Comparison of ENCODE assay signal across 22 mouse cellular contexts in the genomic region with DNA sequence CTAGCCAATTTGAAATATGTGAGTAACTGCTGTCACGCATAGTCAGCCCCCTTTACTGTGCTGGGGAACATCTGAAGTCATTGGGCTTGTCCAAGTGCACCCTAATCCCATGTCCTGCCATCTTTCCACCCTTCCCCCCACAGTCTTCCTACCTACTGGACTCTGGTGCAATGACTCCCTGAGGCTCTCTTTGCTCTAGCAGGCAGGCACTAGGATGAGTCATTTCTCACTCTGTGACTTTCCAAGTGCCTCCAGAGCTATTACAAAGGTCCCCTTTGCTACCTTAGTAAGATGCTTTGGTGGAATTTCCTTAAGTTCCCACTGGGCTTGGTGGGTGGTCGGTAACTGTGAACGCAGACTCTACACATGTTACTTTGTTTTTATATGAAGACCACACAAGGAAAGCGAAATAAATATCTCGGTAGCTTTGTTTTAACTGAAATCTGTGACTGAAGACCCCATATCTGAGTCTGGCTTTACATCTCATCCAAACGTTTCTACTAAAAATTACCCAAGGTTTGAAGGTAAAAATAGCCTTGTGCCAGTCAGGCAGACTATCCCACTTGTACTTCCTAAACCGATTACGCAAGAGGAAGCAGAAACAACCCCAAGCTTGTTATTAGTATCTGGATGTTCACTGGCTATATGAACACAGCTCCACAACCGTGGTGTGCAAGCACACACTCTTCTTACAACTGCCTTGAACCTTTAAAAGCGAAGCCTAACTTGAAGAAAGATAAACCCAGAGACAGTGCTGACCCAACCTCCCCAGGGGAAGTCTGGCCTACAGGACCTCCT.
A peak's percentile ranks its signal among the peaks of the same experiment; 100 is the strongest.
DNase-seq lines count a peak whose midpoint lies in the region; ATAC-seq and TF ChIP-seq lines count a peak whose summit lies in the region.
"Had no signal": no experiment of that assay in that cellular context is flagged by ENCODE, and none has a peak within 500 bp of the region (broad histone marks: within the 10 kb centered on the region; RNA-seq: fewer than 3 reads in every experiment).

No protein-coding gene starts in this region.

- intact Hi-C loops in left cerebral cortex, postnatal 14 days (cut with DNase I), result no loop called here

- ATAC-seq in lung, postnatal 0 days, result no peak
- ATAC-seq in inflammation-experienced regulatory T-cells, adult 6 months, result no peak
- ATAC-seq in cerebellum, adult (ENCODE audit: insufficient number of reproducible peaks, low FRiP score, low TSS enrichment), result no peak
- ATAC-seq: forebrain, embryonic 15.5 days; midbrain, embryonic 15.5 days had no signal

- no peak for TF ChIP-seq CTCF in lung, postnatal 0 days (IDR thresholded peaks at IDR 0.05)
- TF ChIP-seq CTCF in CH12.LX (conservative IDR thresholded peaks at IDR 0.05 in 1 of 2, IDR thresholded peaks at IDR 0.05 in 1 of 2; ENCODE audit: low read depth in 2 of 2, low read length in 2 of 2), result no peak

- no peak overlapping the region for H3K4me2 ChIP-seq in lung, postnatal 0 days (replicated peaks; ENCODE audit: low read depth, low read length)
- H3K4me2 ChIP-seq in CH12.LX (ENCODE audit: insufficient read depth, low read depth, poor library complexity, severe bottlenecking), result no peak overlapping the region
- H3K4me2 ChIP-seq: embryonic facial prominence, embryonic 12.5 days; forebrain, embryonic 15.5 days; lung, embryonic 15.5 days; midbrain, embryonic 15.5 days had no signal

- H3K9ac ChIP-seq in lung, postnatal 0 days (replicated peaks; ENCODE audit: low read depth), result no peak overlapping the region
- H3K9ac ChIP-seq in CH12.LX (ENCODE audit: insufficient read depth, low read depth), result no peak overlapping the region
- H3K9ac ChIP-seq: embryonic facial prominence, embryonic 12.5 days; forebrain, embryonic 15.5 days; liver, embryonic 14.5 days; lung, embryonic 15.5 days; midbrain, embryonic 15.5 days had no signal

- no peaks in the 10 kb centered on the region for H3K9me3 ChIP-seq in lung, postnatal 0 days (ENCODE audit: low read length)
- H3K9me3 ChIP-seq in CH12.LX (replicated peaks; ENCODE audit: low read length), result peaks cover 2% of the 10 kb centered on the region
- H3K9me3 ChIP-seq: embryonic facial prominence, embryonic 12.5 days; forebrain, embryonic 15.5 days; heart, embryonic 10.5 days; hindbrain, embryonic 10.5 days; lung, embryonic 15.5 days; midbrain, embryonic 15.5 days had no signal

- H3K36me3 ChIP-seq in lung, postnatal 0 days (ENCODE audit: insufficient read depth, low read length), result no peaks in the 10 kb centered on the region
- H3K36me3 ChIP-seq in CH12.LX (replicated peaks in 1 of 2; ENCODE audit: control insufficient read depth in 1 of 2, insufficient read depth in 1 of 2, low read length in 1 of 2), result peaks cover 0 to 57% of the 10 kb centered on the region in 2 experiments
- H3K36me3 ChIP-seq: embryonic facial prominence, embryonic 12.5 days; forebrain, embryonic 15.5 days; lung, embryonic 15.5 days; midbrain, embryonic 15.5 days had no signal

- TF ChIP-seq EP300 in lung, postnatal 0 days (IDR thresholded peaks at IDR 0.05), result no peak
- no peak for TF ChIP-seq EP300 in CH12.LX (IDR thresholded peaks at IDR 0.05; ENCODE audit: low read length)

- no peaks in the 10 kb centered on the region for H3K27me3 ChIP-seq in lung, postnatal 0 days (replicated peaks; ENCODE audit: insufficient read depth, low read length)
- no peaks in the 10 kb centered on the region for H3K27me3 ChIP-seq in CH12.LX (replicated peaks)
- H3K27me3 ChIP-seq: embryonic facial prominence, embryonic 12.5 days; forebrain, embryonic 15.5 days; lung, embryonic 15.5 days; midbrain, embryonic 15.5 days had no signal

- no peak overlapping the region for H3K27ac ChIP-seq in lung, postnatal 0 days (ENCODE audit: low read length)
- H3K27ac ChIP-seq in CH12.LX (ENCODE audit: insufficient read depth, low read depth), result no peak overlapping the region
- H3K27ac ChIP-seq: embryonic facial prominence, embryonic 12.5 days; forebrain, embryonic 15.5 days; heart, embryonic 10.5 days; hindbrain, embryonic 10.5 days; left cerebral cortex, adult 2 months; liver, embryonic 14.5 days; lung, embryonic 15.5 days; midbrain, embryonic 15.5 days; stomach, postnatal 0 days had no signal

- 69% methylated on average over 10 of the region's 10 CpGs for WGBS in lung, postnatal 0 days

- in situ Hi-C loops in CH12.LX (cut with MboI; ENCODE audit: low pct_ligation_motif_present, low pct_unique_long_range_greater_than_20kb, low sequenced_read_pairs), result no loop called here

- no peaks in the 10 kb centered on the region for H3K4me1 ChIP-seq in lung, postnatal 0 days (ENCODE audit: insufficient read depth, low read depth, low read length)
- H3K4me1 ChIP-seq in CH12.LX (ENCODE audit: control insufficient read depth in 1 of 2, insufficient read depth in 2 of 2), result peaks cover 0 to 13% of the 10 kb centered on the region in 2 experiments; a peak in 2 of 4 replicates

- TF ChIP-seq RAD21 in CH12.LX (IDR thresholded peaks at IDR 0.05; ENCODE audit: low read depth, low read length), result no peak

- no peaks in the 10 kb centered on the region for H3K79me2 ChIP-seq in CH12.LX (replicated peaks; ENCODE audit: control insufficient read depth, extremely low read depth, insufficient read depth, poor library complexity, severe bottlenecking)

- no peak for TF ChIP-seq POLR2A in CH12.LX (IDR thresholded peaks at IDR 0.05; ENCODE audit: low read depth, low read length)

- dilution Hi-C loops in CH12.LX (cut with MboI; ENCODE audit: extremely low pct_ligation_motif_present, extremely low pct_unique_long_range_greater_than_20kb, low sequenced_read_pairs), result no loop called here

- DNase-seq in lung, postnatal 0 days (ENCODE audit: low spot score), result peak; percentile 15
- no peak for DNase-seq in lung, postnatal 10 days
- DNase-seq in CH12.LX (ENCODE audit: extremely low read depth), result peak; percentile 34
- peak; percentile 61 for DNase-seq in fat pad, adult 2 months (ENCODE audit: extremely low read depth, low read depth, low spot score)
- no peak for DNase-seq in left cerebral cortex, postnatal 14 days (ENCODE audit: low spot score in 2 of 2)
- DNase-seq: adrenal gland, postnatal 10 days; cerebellum, adult 11 months; cerebellum, postnatal 14 days; kidney, adult 9 months; kidney, postnatal 25 days had no signal

- H3K4me3 ChIP-seq in lung, postnatal 0 days (ENCODE audit: low read depth, low read length), result no peak overlapping the region
- H3K4me3 ChIP-seq in CH12.LX (replicated peaks in 1 of 3; ENCODE audit: low read depth in 2 of 3, low read length in 2 of 3, poor library complexity in 1 of 3), result no peak overlapping the region
- H3K4me3 ChIP-seq: embryonic facial prominence, embryonic 12.5 days; forebrain, embryonic 15.5 days; heart, embryonic 10.5 days; hindbrain, embryonic 10.5 days; left cerebral cortex, adult 2 months; lung, embryonic 15.5 days; midbrain, embryonic 15.5 days; myocyte had no signal

TF ChIP-seq in CH12.LX, 34 proteins besides CTCF, POLR2A, EP300 and RAD21:
- TF ChIP-seq CHD2 (IDR thresholded peaks at IDR 0.05; ENCODE audit: low read length) (no peak), TCF12 (IDR thresholded peaks at IDR 0.05; ENCODE audit: low read depth, low read length) (no peak), ELF1 (IDR thresholded peaks at IDR 0.05; ENCODE audit: low read depth, low read length) (no peak), ETS1 (conservative IDR thresholded peaks at IDR 0.05; ENCODE audit: low read depth, low read length) (no peak), MXI1 (IDR thresholded peaks at IDR 0.05; ENCODE audit: low read depth, low read length) (no peak), USF1 (IDR thresholded peaks at IDR 0.05; ENCODE audit: low read depth, low read length) (no peak), POLR2AphosphoS2 (IDR thresholded peaks at IDR 0.05; ENCODE audit: low read depth, low read length) (no peak), SIN3A (IDR thresholded peaks at IDR 0.05; ENCODE audit: low read length) (no peak), HCFC1 (IDR thresholded peaks at IDR 0.05; ENCODE audit: low read depth, low read length) (no peak), BHLHE40 (IDR thresholded peaks at IDR 0.05; ENCODE audit: low read depth, low read length) (no peak), ZMIZ1 (IDR thresholded peaks at IDR 0.05; ENCODE audit: low read depth, low read length) (no peak), IRF4 (IDR thresholded peaks at IDR 0.05; ENCODE audit: low read depth, low read length) (no peak; the same call in 1 of the 2 replicates), USF2 (conservative IDR thresholded peaks at IDR 0.05; ENCODE audit: low read depth, low read length) (no peak), RCOR1 (conservative IDR thresholded peaks at IDR 0.05; ENCODE audit: low read depth, low read length) (no peak)

Comparison
In these comparisons a context has a peak if more than half of its experiments do, and no peak if none do; other contexts are left out.
1. DNase-seq: peak in lung, postnatal 0 days (single experiment), CH12.LX (single experiment) and fat pad, adult 2 months (single experiment); none in lung, postnatal 10 days (single experiment) and left cerebral cortex, postnatal 14 days (0 of 2).